Mouse (Mus musculus): ENCODE measurements at regions not wholly inside any gene's neighbourhood (a gene's known extent, or its start where the extent isn't known, plus 50 kb on each side); places are given as distances from the start of the nearest gene placed in this dataset.

DNA sequence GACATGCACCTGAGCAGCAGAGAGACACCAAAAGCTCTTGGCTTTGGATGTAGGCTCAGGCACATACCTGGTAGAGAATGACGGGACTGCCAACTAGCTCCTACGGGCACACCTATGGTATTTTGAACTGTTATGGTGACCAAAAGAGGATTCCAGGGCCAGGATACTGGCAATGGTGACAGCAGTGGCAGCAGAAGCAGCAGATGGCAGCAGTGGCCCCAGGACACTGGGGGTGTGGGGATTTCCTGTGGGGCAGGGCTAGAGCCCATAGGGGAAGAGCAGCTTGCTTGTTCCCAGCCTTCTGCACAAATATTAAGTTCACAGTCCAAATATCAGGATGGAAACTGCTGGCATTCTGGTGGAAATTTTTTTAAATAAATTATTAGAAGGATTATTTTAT, 107.6 kb upstream of the Tmem108 start:
- Histone ChIP-seq H3K27ac (no peak overlapping the region), H3K4me3 (no peak overlapping the region)
- DNase-seq = no peak
- intact Hi-C loops (cut with DNase I) = no loop called here
- no peak for TF ChIP-seq CTCF (IDR thresholded peaks at IDR 0.05)

DNA sequence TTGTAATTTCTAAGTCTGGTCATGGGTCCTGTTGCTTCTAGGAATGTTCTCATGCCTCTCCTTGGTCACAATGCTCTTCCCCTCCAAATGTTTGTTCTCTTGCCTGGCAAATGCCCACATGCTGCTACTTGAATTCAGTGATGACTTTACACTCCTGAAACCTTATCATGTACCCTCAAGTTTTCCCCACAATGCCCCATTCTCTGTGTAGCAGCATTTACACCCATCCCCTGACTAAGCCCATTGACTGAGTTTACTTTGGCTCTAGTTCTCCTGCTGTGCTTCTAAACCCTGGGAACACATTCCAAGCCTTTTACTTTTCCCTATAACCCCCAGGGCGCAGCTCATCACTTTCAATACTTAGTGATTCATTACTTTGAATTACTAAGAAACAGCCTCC, 110.5 kb upstream of the Tmem108 start:
- H3K4me3 ChIP-seq = no peak overlapping the region
- no peak for DNase-seq
- no peak overlapping the region for H3K27ac ChIP-seq
- TF ChIP-seq CTCF (IDR thresholded peaks at IDR 0.05) = no peak
- intact Hi-C loops (cut with DNase I) = no loop called here

DNA sequence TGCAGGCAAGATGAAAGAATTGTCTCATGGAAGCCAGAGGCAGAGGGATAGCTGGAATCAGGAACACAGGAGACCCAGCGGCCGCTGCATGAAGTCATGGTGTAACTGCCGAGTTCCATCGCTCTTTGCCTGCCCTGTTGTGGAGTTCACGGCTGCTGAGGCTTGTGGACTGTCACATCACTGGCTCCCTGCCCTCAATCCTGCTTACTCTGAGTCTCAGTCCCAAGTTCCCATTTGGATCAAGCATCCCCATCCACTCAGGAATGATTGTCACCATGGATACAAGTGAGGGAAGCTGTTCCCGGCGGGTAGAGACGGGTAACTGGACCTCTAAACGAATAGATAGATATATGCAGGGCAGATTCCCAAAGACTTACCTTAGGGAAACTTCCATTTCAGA, 112.2 kb upstream of the Tmem108 start:
- intact Hi-C loops (cut with DNase I) = no loop called here
- Histone ChIP-seq H3K27ac (no peak overlapping the region), H3K4me3 (no peak overlapping the region)
- no peak for DNase-seq
- TF ChIP-seq CTCF (IDR thresholded peaks at IDR 0.05) = no peak

DNA sequence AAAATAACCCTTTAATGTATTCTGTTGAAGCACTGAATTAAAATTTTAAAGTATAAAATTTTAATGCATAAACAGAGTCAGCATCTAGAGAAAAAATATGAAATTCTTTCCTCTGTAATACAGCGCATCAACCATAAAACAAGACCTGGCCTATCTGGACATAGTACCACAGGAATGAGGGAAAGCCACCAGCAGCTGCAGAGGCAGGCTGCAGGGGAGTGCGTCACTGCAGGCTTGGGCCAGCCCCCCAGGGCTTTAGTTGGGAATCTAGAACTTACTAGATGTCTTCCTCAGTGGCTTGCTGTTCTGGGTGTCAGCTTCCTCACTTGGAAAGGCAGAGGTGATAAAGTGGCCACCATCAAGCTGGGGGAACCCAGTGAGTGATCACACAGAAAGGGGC, 116.2 kb upstream of the Tmem108 start:
- Histone ChIP-seq H3K27ac (no peak overlapping the region), H3K4me3 (no peak overlapping the region)
- intact Hi-C loops (cut with DNase I) = no loop called here
- no peak for DNase-seq
- TF ChIP-seq CTCF (IDR thresholded peaks at IDR 0.05) = no peak

DNA sequence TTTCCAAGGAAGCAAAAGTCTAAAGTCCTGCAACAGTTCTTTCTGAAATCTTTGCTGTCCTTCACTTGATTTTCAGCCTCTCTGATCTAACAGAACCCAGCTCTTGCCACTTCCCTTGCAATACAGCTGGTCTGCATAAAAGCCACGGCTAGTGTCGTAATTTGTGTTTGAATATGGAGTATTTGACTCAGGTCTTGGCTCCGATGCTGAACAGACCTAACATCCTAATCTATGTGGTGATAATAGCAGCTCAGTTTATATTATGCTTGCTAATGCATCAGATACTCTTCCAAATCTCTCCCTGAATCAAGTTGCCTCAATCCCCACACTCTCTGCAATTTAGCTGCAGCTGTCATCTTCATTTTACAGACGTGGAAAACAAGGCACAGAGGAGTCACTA, 109.5 kb upstream of the Nphp3 start:
- Histone ChIP-seq H3K27ac (no peak overlapping the region), H3K4me3 (no peak overlapping the region)
- no peak for TF ChIP-seq CTCF (IDR thresholded peaks at IDR 0.05)
- no peak for DNase-seq
- intact Hi-C loops (cut with DNase I) = no loop called here

DNA sequence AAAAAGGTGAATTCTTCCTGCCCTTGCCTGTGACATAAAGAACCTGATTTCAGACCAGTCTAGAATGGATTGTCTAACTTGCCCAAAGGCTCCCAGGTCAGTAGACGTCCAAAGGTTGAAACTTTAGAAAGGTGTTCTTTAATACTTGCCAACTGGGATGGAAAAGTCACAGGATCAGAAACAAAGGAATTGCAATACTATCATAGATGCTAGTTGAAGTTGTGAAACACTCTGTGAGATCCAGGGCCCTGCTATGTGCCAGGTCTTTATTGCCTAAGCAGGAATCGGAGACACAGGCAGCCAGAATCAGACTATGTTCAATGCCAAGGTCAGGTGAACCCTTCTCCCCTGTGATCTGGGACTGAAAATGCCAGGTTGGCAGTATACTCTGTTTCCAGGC, 108.0 kb upstream of the Nphp3 start:
- TF ChIP-seq CTCF (IDR thresholded peaks at IDR 0.05) = no peak
- H3K27ac ChIP-seq = no peak overlapping the region
- no peak overlapping the region for H3K4me3 ChIP-seq
- intact Hi-C loops (cut with DNase I) = no loop called here
- DNase-seq = no peak

DNA sequence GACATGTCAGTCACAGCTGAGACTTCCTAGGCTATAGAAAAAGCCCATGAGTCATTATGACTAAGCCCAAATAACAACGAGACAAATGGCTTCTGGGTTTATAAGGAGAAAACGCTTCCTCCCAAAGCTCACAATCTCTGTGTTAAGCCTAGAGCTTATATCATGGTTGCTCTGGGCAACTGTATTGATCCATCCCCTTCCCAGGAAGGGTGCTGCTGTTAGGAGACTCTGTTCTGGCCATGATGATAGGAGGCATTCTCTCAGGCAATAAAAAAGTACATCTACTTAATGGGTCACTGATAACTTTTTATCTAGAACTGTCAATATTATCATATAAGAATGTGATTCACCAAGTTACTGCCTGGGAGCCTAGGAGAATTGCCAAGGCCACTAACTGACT, 103.0 kb upstream of the Nphp3 start:
- no peak for TF ChIP-seq CTCF (IDR thresholded peaks at IDR 0.05)
- intact Hi-C loops (cut with DNase I) = no loop called here
- DNase-seq = no peak
- H3K27ac ChIP-seq = no peak overlapping the region
- H3K4me3 ChIP-seq = no peak overlapping the region

DNA sequence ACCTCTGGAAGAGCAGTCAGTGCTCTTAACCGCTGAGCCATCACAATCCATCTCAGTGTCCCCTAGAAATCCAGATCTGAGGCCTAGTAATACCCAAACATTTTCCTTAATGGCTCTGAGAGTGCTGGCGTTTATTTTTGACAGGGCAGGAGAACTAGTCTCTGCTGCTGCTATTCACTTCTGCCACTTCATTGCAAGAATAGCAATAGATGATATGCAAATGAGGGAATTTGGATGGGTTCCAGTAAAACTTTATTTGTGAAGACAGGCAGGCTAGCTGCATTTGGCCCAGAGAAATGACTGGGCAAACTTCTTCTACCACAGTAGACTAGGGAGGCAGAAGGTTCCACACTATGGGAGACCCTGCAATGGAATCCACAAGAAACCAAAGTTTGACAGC, 91.0 kb upstream of the Nphp3 start:
- intact Hi-C loops (cut with DNase I) = no loop called here
- no peak for TF ChIP-seq CTCF (IDR thresholded peaks at IDR 0.05)
- Histone ChIP-seq H3K27ac (no peak overlapping the region), H3K4me3 (no peak overlapping the region)
- no peak for DNase-seq

DNA sequence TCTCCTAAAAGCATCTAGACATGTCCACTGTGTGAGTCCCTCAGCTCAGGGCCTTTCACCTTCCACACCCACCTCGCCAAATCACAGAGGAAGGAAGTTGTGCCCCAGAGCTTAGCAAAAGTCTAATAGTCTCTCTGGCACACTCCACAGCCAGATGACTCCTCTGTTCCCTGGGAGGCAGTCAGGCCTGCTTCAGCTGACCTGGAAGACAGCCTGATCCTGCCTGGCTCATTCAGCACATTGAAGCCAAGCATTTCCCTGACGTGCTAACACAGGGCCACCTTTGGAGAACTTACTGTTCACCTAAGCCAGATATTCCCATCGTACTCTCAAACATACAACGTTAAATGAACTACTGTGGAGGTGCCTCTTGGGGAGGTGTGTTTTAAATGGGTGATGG, 87.2 kb upstream of the Nphp3 start:
- Histone ChIP-seq H3K4me3 (no peak overlapping the region), H3K27ac (no peak overlapping the region)
- DNase-seq = no peak
- TF ChIP-seq CTCF (IDR thresholded peaks at IDR 0.05) = no peak
- intact Hi-C loops (cut with DNase I) = no loop called here

DNA sequence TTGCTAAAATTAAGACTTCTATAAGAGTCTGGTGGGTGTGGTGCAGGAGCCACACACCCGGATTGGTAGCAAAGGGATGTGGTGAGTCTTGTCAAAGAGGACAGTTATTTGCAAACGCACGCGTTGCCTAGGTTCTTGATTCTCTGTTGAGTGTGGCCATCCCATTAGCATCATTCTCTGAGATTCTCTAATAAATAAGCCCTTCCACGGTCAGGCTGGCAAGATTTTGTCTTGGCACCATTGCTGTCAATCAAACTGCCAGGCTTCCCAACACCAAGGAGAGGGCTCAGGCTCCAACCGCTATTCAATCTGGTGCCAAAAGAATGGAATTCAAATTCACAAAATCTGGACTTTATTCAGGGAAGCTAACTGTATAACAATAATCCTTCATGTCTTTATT, 84.6 kb upstream of the Nphp3 start:
- no peak for DNase-seq
- H3K27ac ChIP-seq = no peak overlapping the region
- no peak for TF ChIP-seq CTCF (IDR thresholded peaks at IDR 0.05)
- intact Hi-C loops (cut with DNase I) = no loop called here
- H3K4me3 ChIP-seq = no peak overlapping the region

DNA sequence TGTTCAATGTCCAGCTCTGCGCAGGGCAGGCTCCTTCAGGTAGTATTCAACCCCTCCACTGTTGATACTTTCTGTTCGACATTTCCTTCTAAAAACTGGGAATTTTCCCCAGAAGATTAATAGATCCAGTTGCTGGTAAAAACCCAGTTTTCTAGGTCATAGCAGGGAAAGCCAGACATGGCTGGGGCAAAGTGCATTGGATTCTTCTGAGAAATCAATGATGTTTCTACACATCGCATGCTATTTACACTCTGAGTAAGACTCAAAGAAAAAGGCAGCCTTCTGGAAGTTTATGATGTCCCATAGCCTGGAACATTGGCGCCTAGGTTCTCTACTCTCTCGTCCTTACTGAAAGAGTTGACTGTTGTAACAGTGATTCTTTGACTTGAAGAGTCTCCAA, 80.0 kb upstream of the Nphp3 start:
- H3K27ac ChIP-seq = no peak overlapping the region
- H3K4me3 ChIP-seq = no peak overlapping the region
- no peak for DNase-seq
- intact Hi-C loops (cut with DNase I) = no loop called here
- TF ChIP-seq CTCF (IDR thresholded peaks at IDR 0.05) = no peak

DNA sequence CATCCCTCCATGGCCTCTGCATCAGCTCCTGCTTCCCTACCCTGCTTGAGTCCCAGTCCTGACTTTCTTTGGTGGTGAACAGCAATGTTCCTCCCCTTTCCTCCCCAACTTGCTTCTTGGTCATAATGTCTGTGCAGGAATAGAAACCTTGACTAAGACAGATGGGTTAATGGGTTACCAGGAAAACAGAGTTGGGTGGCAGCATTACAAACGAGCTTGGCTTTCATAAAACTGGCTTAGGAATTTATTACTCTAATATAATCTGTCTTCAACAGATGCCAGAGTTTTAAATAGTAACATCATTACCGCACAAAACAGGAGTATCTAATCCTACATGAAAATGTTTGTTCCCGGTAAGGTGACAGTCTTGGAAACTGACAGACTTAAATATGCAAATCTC, 77.7 kb upstream of the Nphp3 start:
- H3K27ac ChIP-seq = no peak overlapping the region
- H3K4me3 ChIP-seq = no peak overlapping the region
- TF ChIP-seq CTCF (IDR thresholded peaks at IDR 0.05) = no peak
- intact Hi-C loops (cut with DNase I) = no loop called here
- DNase-seq = no peak

DNA sequence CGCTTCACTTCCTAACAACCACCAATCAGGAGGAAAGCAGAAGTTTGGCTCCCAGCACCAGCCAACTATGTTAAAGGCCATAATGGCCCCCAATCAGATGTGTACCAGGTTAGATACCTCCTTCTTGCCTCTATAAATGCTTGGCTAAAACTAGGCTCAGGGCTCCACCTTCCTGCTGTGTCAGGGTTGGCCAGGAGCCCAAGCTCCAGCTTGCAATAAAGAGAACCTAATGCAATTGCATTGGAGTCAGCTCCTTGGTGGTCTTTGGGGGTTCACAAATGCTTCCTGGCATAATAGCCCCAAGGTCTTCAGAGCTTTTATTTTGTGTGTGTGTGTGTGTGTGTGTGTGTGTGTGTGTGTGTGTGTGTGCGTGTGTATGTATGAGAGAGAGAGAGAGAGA, 76.9 kb upstream of the Nphp3 start:
- no peak for TF ChIP-seq CTCF (IDR thresholded peaks at IDR 0.05)
- no peak for DNase-seq
- H3K27ac ChIP-seq = no peak overlapping the region
- intact Hi-C loops (cut with DNase I) = no loop called here
- no peak overlapping the region for H3K4me3 ChIP-seq

DNA sequence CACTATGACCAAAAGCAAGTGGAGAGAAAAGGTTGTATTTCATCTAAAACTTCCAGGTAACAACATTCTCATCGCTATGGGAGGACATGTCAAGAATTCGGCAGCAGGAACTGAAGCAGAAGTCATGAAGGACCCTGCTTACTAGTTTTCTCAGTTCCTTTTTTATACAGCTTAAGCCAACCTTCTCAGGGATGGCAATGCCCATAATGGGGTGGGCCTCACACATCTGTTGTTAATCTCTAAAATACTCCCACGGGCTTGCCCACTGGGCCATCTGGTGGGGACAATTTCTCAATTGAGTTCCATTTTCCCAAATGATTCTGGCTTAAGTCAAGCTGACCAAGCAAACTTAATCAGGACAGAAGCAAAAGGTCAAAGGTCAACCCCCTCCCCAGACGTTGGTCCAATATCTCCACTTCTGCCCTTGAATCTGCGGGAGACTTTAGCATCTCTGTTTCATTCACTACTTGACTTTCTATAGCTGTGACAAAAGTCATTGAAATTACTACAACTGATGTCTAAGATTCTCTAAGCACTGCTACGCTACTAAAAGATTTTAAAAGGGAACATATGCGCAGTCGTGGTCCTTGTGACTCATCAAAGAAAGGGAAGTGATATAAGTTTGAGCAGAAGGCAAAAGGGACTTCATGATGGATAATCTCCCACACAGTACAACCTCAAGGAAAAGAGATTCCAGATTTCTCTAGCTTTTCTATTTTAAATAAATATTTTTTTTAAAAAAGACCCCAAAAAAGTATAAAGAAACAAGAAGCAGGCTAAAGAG, 73.4 kb upstream of the Nphp3 start:
- Histone ChIP-seq H3K4me3 (no peak overlapping the region), H3K27ac (no peak overlapping the region)
- no peak for TF ChIP-seq CTCF (IDR thresholded peaks at IDR 0.05)
- intact Hi-C loops (cut with DNase I) = no loop called here
- no peak for DNase-seq

Data from gastrocnemius, adult 2 months (tissue).